Mouse (Mus musculus) liver, embryonic 18 days (tissue): Measurements from ENCODE around the gene Epc2. TPM values are rescaled to one million over a fixed set of nuclear protein-coding genes. Genes with fewer than 3 reads are reported as not detected.

Source experiments
- polyA plus RNA-seq: library from polyadenylated mRNA; depleted of rRNA; stranded (reverse); fragments of >200 nt; gene quantifications from 2 replicates; pipeline ENCODE4 v1.2.3, GENCODE M21; 2012; rRNA removed

Gene Epc2
- 4.0 and 4.9 TPM in 2 replicates for polyA plus RNA-seq

DNA sequence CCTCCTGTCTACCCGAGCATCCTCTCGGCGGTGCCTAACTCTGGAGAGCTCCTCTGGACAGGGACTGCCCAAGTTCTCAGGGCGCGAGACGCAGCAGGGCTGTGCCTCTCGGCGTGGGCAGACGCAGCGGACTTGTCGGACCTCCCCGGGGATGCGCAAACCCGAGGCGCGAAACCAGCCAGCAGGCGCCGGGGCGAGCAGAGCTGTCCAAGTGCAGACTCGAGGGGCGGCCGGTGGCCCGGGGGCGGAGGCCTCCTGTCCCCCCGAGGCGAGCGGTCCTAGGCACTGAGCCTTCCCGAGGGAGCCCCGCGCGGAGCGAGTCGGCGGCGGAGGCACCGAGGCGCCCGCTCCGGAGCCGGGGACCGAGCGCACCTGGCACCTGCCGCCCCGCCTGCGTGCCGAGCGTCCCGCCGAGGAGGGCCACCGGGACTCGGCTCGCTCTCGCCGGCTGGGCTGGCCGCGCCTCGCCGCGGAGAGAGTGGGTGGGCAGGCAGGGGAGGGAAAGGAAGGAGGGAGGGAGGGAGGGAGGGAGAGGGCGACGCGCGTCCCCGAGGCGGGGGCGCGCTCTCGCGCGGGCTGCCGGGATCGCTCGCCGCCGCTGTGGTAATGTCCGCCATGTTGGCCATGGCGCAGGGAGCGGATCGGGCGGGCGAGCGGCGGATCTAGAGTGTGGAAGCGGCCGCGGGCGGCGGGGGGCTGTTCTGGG lies at the start of gene Epc2:
TSS of gene Epc2 (plus strand) at position 556 of the 706 bp plus-strand sequence.

Other genes starting within 250 kb of the Epc2 start
- 0.03 and 0.05 TPM in 2 replicates for gene Kif5c, start 167.8 kb downstream of the Epc2 start, polyA plus RNA-seq